Mouse (Mus musculus) limb, embryonic 12.5 days (tissue): ENCODE data around the gene Gale. TPM values are rescaled to one million over a fixed set of nuclear protein-coding genes. Genes with fewer than 3 reads are reported as not detected.
A peak's percentile ranks its signal among the peaks of the same experiment; 100 is the strongest.

Experiments
- ATAC-seq: fragments of 200-750 bp; cut with Nextera tagmentation; 2 replicates; pipeline ENCODE4 v1.8.0; 2017; ENCODE audit warnings: low read depth, moderate TSS enrichment; ENCODE audit not compliant: insufficient number of reproducible peaks, insufficient read depth, low FRiP score, low TSS enrichment
- H3K27ac ChIP-seq: fragments of 300-500 bp; sonication (generic); 2 replicates; pipeline ENCODE4 v1.5.1; 2016; ENCODE audit warnings: mild to moderate bottlenecking, moderate library complexity
- H3K27me3 ChIP-seq: fragments of 300-500 bp; sonication (generic); 2 replicates; pipeline ENCODE4 v1.6.1; 2016; ENCODE audit warnings: mild to moderate bottlenecking, moderate library complexity
- H3K36me3 ChIP-seq: fragments of 300-500 bp; sonication (generic); 2 replicates; pipeline ENCODE4 v1.6.1; 2016; ENCODE audit warnings: mild to moderate bottlenecking, moderate library complexity
- H3K4me1 ChIP-seq: fragments of 300-500 bp; sonication (generic); replicated peaks from 2 replicates; pipeline ENCODE4 v1.6.1; 2016
- H3K4me2 ChIP-seq: fragments of 300-500 bp; sonication (generic); 2 replicates; pipeline ENCODE4 v1.6.1; 2016; ENCODE audit warnings: mild to moderate bottlenecking, moderate library complexity
- H3K4me3 ChIP-seq: fragments of 300-500 bp; sonication (generic); replicated peaks from 2 replicates; pipeline ENCODE4 v1.5.1; 2016; ENCODE audit warnings: mild to moderate bottlenecking
- H3K9ac ChIP-seq: fragments of 300-500 bp; sonication (generic); replicated peaks from 2 replicates; pipeline ENCODE4 v1.6.1; 2016; ENCODE audit warnings: mild to moderate bottlenecking, moderate library complexity
- H3K9me3 ChIP-seq: fragments of 300-500 bp; sonication (generic); 2 replicates; pipeline ENCODE4 v1.6.1; 2016; ENCODE audit warnings: mild to moderate bottlenecking, moderate library complexity
- WGBS: fragments of 180-500 bp; shearing (Covaris S2); methylation state at CpG from one replicate; pipeline ENCODE4 v1.1.7; 2016; 5-methylcytosine and 5-hydroxymethylcytosine counted together
- polyA plus RNA-seq: library from polyadenylated mRNA; unstranded; fragments of >200 nt; fragmentation: Nextera tagmentation; extraction: Ambion mirVana; gene quantifications from 2 replicates; pipeline ENCODE4 v1.2.1, GENCODE M21; 2016

The Gale gene
- polyA plus RNA-seq, 1 experiment from 2014 or later, result 32.1 TPM

GRCm38 (mm10) chr4:135986943-135987710 lies 23.6 kb downstream of the Gale start, which contains the start of gene Pithd1:
Gene Pithd1, minus strand, starts transcription at chr4:135987264.
- no peaks in the 10 kb centered on the region for H3K27me3 ChIP-seq

GRCm38 (mm10) chr4:135987714-135988113 lies 24.2 kb downstream of the Gale start:
- Histone ChIP-seq H3K36me3 (peaks cover 31% of the 10 kb centered on the region), H3K27ac (peak overlapping the region; percentile 91), H3K27me3 (no peaks in the 10 kb centered on the region), H3K9me3 (no peaks in the 10 kb centered on the region), H3K4me2 (peak overlapping the region; percentile 83), H3K4me3 (peak overlapping the region; percentile 95), H3K4me1 (peaks cover 12% of the 10 kb centered on the region), H3K9ac (peak overlapping the region; percentile 95)
- no peak for ATAC-seq
- 75% methylated on average over 9 of the region's 9 CpGs for WGBS

More at GRCm38 (mm10) chr4:135986943-135987710, 23.6 kb downstream of the Gale start, which contains the start of gene Pithd1:
- peaks cover 12% of the 10 kb centered on the region for H3K4me1 ChIP-seq
- peaks cover 37% of the 10 kb centered on the region for H3K36me3 ChIP-seq
- peak within 1 kb of the TSS; percentile 91 for H3K27ac ChIP-seq
- H3K9me3 ChIP-seq, result no peaks in the 10 kb centered on the region
- ATAC-seq, result peak; percentile 90
- H3K4me2 ChIP-seq, result peak within 1 kb of the TSS; percentile 83
- peak within 1 kb of the TSS; percentile 95 for H3K4me3 ChIP-seq
- peak within 1 kb of the TSS; percentile 95 for H3K9ac ChIP-seq
- under 1% methylated on average over 81 of the region's 81 CpGs for WGBS

GRCm38 (mm10) chr4:135993941-135994340 lies 30.4 kb downstream of the Gale start:
- no peak overlapping the region for H3K27ac ChIP-seq
- no peak overlapping the region for H3K9ac ChIP-seq
- ATAC-seq, result no peak
- no peak overlapping the region for H3K4me2 ChIP-seq
- no peaks in the 10 kb centered on the region for H3K4me1 ChIP-seq
- WGBS, result 96% methylated on average over 6 of the region's 6 CpGs
- no peaks in the 10 kb centered on the region for H3K36me3 ChIP-seq
- peaks cover 5% of the 10 kb centered on the region; the same call in 1 of the 2 replicates for H3K9me3 ChIP-seq
- H3K27me3 ChIP-seq, result no peaks in the 10 kb centered on the region
- no peak overlapping the region for H3K4me3 ChIP-seq

- ATAC-seq, result no peak
- H3K9ac ChIP-seq, result no peak overlapping the region
- no peak overlapping the region for H3K4me3 ChIP-seq
- H3K9me3 ChIP-seq, result peaks cover 5% of the 10 kb centered on the region; the same call in 1 of the 2 replicates
- 86% methylated on average over 4 of the region's 4 CpGs for WGBS
- H3K4me1 ChIP-seq, result no peaks in the 10 kb centered on the region
- no peak overlapping the region for H3K4me2 ChIP-seq
- no peaks in the 10 kb centered on the region for H3K36me3 ChIP-seq
- no peaks in the 10 kb centered on the region for H3K27me3 ChIP-seq
- no peak overlapping the region for H3K27ac ChIP-seq
Observed at GRCm38 (mm10) chr4:135995118-135995517, 31.6 kb downstream of the Gale start.

- H3K4me3 ChIP-seq, result no peak overlapping the region
- peaks cover 78% of the 10 kb centered on the region for H3K36me3 ChIP-seq
- no peak overlapping the region for H3K4me2 ChIP-seq
- no peaks in the 10 kb centered on the region for H3K9me3 ChIP-seq
- WGBS, result 86% methylated on average over 5 of the region's 5 CpGs
- ATAC-seq, result no peak
- no peak overlapping the region for H3K9ac ChIP-seq
- H3K27me3 ChIP-seq, result no peaks in the 10 kb centered on the region
- H3K27ac ChIP-seq, result no peak overlapping the region
- H3K4me1 ChIP-seq, result no peaks in the 10 kb centered on the region
Observed at GRCm38 (mm10) chr4:136004107-136004675, 40.7 kb downstream of the Gale start.

- H3K36me3 ChIP-seq, result peaks cover 85% of the 10 kb centered on the region
- H3K4me2 ChIP-seq, result no peak overlapping the region
- no peaks in the 10 kb centered on the region for H3K9me3 ChIP-seq
- no peak overlapping the region for H3K9ac ChIP-seq
- no peak overlapping the region for H3K4me3 ChIP-seq
- H3K4me1 ChIP-seq, result no peaks in the 10 kb centered on the region
- no peaks in the 10 kb centered on the region for H3K27me3 ChIP-seq
- no peak for ATAC-seq
- WGBS, result 93% methylated on average over 2 of the region's 2 CpGs
- no peak overlapping the region for H3K27ac ChIP-seq
Observed at GRCm38 (mm10) chr4:136004921-136005320, 41.4 kb downstream of the Gale start.

- ATAC-seq, result no peak
- Histone ChIP-seq H3K9ac (no peak overlapping the region), H3K4me1 (no peaks in the 10 kb centered on the region), H3K27ac (no peak overlapping the region), H3K36me3 (peaks cover 96% of the 10 kb centered on the region), H3K9me3 (no peaks in the 10 kb centered on the region), H3K4me3 (no peak overlapping the region), H3K4me2 (no peak overlapping the region), H3K27me3 (no peaks in the 10 kb centered on the region)
- 96% methylated on average over 3 of the region's 3 CpGs for WGBS
Observed at GRCm38 (mm10) chr4:136006821-136007220, 43.3 kb downstream of the Gale start.

- H3K9ac ChIP-seq, result no peak overlapping the region
- no peaks in the 10 kb centered on the region for H3K27me3 ChIP-seq
- no peak for ATAC-seq
- H3K4me2 ChIP-seq, result no peak overlapping the region
- WGBS, result 95% methylated on average over 8 of the region's 8 CpGs
- H3K36me3 ChIP-seq, result peaks cover 93% of the 10 kb centered on the region
- H3K4me1 ChIP-seq, result no peaks in the 10 kb centered on the region
- no peak overlapping the region for H3K4me3 ChIP-seq
- H3K27ac ChIP-seq, result no peak overlapping the region
- no peaks in the 10 kb centered on the region for H3K9me3 ChIP-seq
Observed at GRCm38 (mm10) chr4:136008782-136009447, 45.4 kb downstream of the Gale start.

GRCm38 (mm10) chr4:136010586-136010985 lies 47.1 kb downstream of the Gale start:
- Histone ChIP-seq H3K4me1 (no peaks in the 10 kb centered on the region), H3K27ac (no peak overlapping the region), H3K27me3 (no peaks in the 10 kb centered on the region), H3K9me3 (no peaks in the 10 kb centered on the region), H3K4me2 (no peak overlapping the region), H3K36me3 (peaks cover 83% of the 10 kb centered on the region), H3K4me3 (no peak overlapping the region), H3K9ac (no peak overlapping the region)
- 96% methylated on average over 4 of the region's 4 CpGs for WGBS
- ATAC-seq, result no peak

GRCm38 (mm10) chr4:136016059-136016602 lies 52.6 kb downstream of the Gale start:
- peaks cover 14% of the 10 kb centered on the region for H3K4me1 ChIP-seq
- H3K36me3 ChIP-seq, result peaks cover 32% of the 10 kb centered on the region
- no peaks in the 10 kb centered on the region for H3K9me3 ChIP-seq
- ATAC-seq, result no peak
- H3K9ac ChIP-seq, result no peak overlapping the region
- H3K27me3 ChIP-seq, result no peaks in the 10 kb centered on the region
- H3K27ac ChIP-seq, result no peak overlapping the region
- H3K4me2 ChIP-seq, result no peak overlapping the region
- H3K4me3 ChIP-seq, result no peak overlapping the region
- WGBS, result 84% methylated on average over 3 of the region's 3 CpGs
